Mouse (Mus musculus) embryonic facial prominence, embryonic 11.5 days (tissue): Measurements from ENCODE around the gene Olfr805. TPM values are rescaled to one million over a fixed set of nuclear protein-coding genes. Genes with fewer than 3 reads are reported as not detected.

Experiments used
- ATAC-seq: fragments of 200-750 bp; cut with Nextera tagmentation; replicated peaks from 2 replicates; pipeline ENCODE4 v1.8.0; 2017; ENCODE audit warnings: low read depth; ENCODE audit not compliant: insufficient number of reproducible peaks, low FRiP score, low TSS enrichment
- DNase-seq: peaks from one replicate; pipeline ENCODE4 v3.0.0-alpha.2; 2015; ENCODE audit warnings: low spot score
- H3K27ac ChIP-seq: fragments of 300-500 bp; sonication (generic); replicated peaks from 2 replicates; pipeline ENCODE4 v1.5.1; 2014; ENCODE audit warnings: mild to moderate bottlenecking, low read depth, low read length, control low read depth
- H3K27me3 ChIP-seq: fragments of 300-500 bp; sonication (generic); 2 replicates; pipeline ENCODE4 v1.6.1; 2014; ENCODE audit warnings: mild to moderate bottlenecking, low read length, moderate library complexity, mixed read lengths; ENCODE audit not compliant: control insufficient read depth, insufficient read depth
- H3K36me3 ChIP-seq: fragments of 300-500 bp; sonication (generic); replicated peaks from 2 replicates; pipeline ENCODE4 v1.6.1; 2014; ENCODE audit warnings: low read depth, mild to moderate bottlenecking, low read length, moderate library complexity, mixed read lengths; ENCODE audit not compliant: control insufficient read depth, insufficient read depth
- H3K4me1 ChIP-seq: fragments of 300-500 bp; sonication (generic); 2 replicates; pipeline ENCODE4 v1.6.1; 2014; ENCODE audit warnings: low read length, mixed read lengths; ENCODE audit not compliant: control insufficient read depth, insufficient read depth
- H3K4me2 ChIP-seq: fragments of 300-500 bp; sonication (generic); 2 replicates; pipeline ENCODE4 v1.6.1; 2014; ENCODE audit warnings: low read depth, mild to moderate bottlenecking, control low read depth, low read length, moderate library complexity
- H3K4me3 ChIP-seq: fragments of 300-500 bp; sonication (generic); 2 replicates; pipeline ENCODE4 v1.5.1; 2014; ENCODE audit warnings: low read depth, low read length, control low read depth
- H3K9ac ChIP-seq: fragments of 300-500 bp; sonication (generic); replicated peaks from 2 replicates; pipeline ENCODE4 v1.6.1; 2014; ENCODE audit warnings: mild to moderate bottlenecking, control low read depth, low read length
- H3K9me3 ChIP-seq: fragments of 300-500 bp; sonication (generic); replicated peaks from 2 replicates; pipeline ENCODE4 v1.6.1; 2016; ENCODE audit warnings: mild to moderate bottlenecking, low read length, inconsistent platforms, mixed read lengths; ENCODE audit not compliant: control insufficient read depth
- WGBS: fragments of 180-500 bp; shearing (Covaris S2); extraction: QIAGEN DNeasy Blood & Tissue Kit; methylation state at CpG from one replicate; pipeline ENCODE4 v1.1.7; 2014; 5-methylcytosine and 5-hydroxymethylcytosine counted together
- polyA plus RNA-seq: library from polyadenylated mRNA; unstranded; fragments of >200 nt; fragmentation: Nextera tagmentation; extraction: Ambion mirVana; gene quantifications from 2 replicates; pipeline ENCODE4 v1.2.1, GENCODE M21; 2014

Olfr805 gene
- not detected in 2 replicates for polyA plus RNA-seq

DNA sequence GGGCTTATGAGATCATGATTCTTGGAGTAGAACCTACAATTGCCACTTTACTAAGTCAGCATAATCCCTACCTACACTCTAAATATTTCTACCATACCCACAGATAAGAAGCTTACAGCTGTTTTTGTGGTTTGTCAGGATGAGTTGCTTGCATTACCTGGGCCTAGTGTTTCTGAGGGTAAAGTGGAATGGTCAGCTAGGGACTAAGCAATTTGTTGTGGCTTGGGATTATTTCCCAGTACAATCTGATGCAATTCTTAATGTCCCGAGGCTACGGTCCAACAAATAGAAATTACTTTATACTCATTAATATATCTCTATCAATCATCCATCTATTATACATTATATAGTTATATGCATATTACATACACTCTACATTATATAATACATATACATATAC lies at the start of gene Olfr805:
Olfr805 (minus strand) TSS at position 101 of the 400 bp plus-strand sequence.
- WGBS: 93% methylated on average over 2 of the region's 2 CpGs
- no peak within 1 kb of the TSS for H3K9ac ChIP-seq
- no peaks in the 10 kb centered on the region for H3K36me3 ChIP-seq
- no peaks in the 10 kb centered on the region for H3K4me1 ChIP-seq
- H3K4me2 ChIP-seq: no peak within 1 kb of the TSS
- H3K27ac ChIP-seq: no peak within 1 kb of the TSS
- no peak for DNase-seq
- no peaks in the 10 kb centered on the region for H3K9me3 ChIP-seq
- no peak within 1 kb of the TSS for H3K4me3 ChIP-seq
- no peaks in the 10 kb centered on the region for H3K27me3 ChIP-seq
- no peak for ATAC-seq

DNA sequence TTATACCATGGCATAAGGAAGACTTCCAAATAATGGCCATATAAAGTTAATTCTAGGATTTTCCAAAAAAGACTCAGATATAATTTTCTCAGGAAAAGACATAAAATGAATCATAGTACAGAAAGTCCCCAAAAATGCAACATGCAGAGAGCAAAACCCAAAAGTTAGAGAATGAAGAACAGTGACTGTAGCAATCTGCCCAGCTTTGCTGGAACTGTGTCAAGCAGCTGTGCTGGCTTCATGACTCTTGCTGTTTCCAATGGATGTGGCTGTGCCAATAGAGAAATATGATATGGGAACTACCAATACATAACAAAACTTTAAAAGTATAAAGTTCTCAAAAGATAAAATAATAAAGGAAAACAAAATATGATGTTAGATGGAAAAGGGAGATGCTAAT lies 48.9 kb upstream of the Olfr805 start:
- H3K27ac ChIP-seq: no peak overlapping the region
- H3K9me3 ChIP-seq: no peaks in the 10 kb centered on the region
- no peak overlapping the region for H3K4me3 ChIP-seq
- H3K4me2 ChIP-seq: no peak overlapping the region
- DNase-seq: no peak
- H3K36me3 ChIP-seq: no peaks in the 10 kb centered on the region
- no peak for ATAC-seq
- no peaks in the 10 kb centered on the region for H3K4me1 ChIP-seq
- H3K9ac ChIP-seq: no peak overlapping the region
- H3K27me3 ChIP-seq: no peaks in the 10 kb centered on the region

DNA sequence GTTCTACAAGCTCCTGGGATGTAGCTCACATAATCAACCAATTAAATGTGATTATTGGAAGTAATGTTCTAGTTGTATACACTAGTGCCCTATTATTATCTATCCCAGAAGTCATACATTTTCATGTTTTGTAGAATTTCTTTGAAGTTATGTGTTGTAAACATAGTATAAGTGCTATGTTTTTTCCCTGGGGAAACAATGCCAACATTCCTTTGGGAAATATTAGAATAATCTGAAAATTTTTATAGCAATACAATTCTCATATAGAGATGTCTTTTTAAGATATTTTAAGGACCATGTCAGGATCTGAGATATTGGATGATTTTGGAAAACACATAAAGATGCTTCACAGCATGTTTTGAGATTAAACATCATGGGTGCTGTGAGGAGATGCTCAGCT lies 45.2 kb upstream of the Olfr805 start, which contains the start of gene Olfr809:
Olfr809 (plus strand) TSS at position 301 of the 400 bp plus-strand sequence.
- no peak within 1 kb of the TSS for H3K4me3 ChIP-seq
- no peak within 1 kb of the TSS for H3K9ac ChIP-seq
- no peaks in the 10 kb centered on the region for H3K4me1 ChIP-seq
- no peaks in the 10 kb centered on the region for H3K9me3 ChIP-seq
- ATAC-seq (no peak), DNase-seq (no peak)
- no peak within 1 kb of the TSS for H3K4me2 ChIP-seq
- no peak within 1 kb of the TSS for H3K27ac ChIP-seq
- no peaks in the 10 kb centered on the region for H3K36me3 ChIP-seq
- no peaks in the 10 kb centered on the region for H3K27me3 ChIP-seq

DNA sequence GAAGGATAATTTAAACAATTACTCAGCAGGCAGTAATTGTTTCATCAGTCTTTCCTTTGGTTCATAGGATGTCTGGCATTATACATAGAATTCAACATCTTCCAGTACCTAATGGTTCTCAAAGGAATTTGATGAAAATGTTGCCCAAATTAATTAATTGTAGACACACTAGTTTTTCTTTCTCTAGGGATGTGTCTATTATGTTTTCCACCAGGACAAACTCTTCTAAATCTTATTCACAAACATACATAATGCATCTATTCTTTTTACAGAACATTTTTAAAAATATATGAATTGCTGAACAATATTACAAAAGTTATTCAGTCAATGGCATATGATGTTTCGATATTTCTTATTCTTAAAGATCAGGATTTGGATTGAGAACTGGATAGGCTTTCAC lies 36.0 kb upstream of the Olfr805 start, which contains the start of gene Olfr808:
Olfr808 (plus strand) TSS at position 301 of the 400 bp plus-strand sequence.
- WGBS: 95% methylated on average over 1 of the region's 1 CpGs
- no peaks in the 10 kb centered on the region for H3K27me3 ChIP-seq
- H3K9me3 ChIP-seq: no peaks in the 10 kb centered on the region
- H3K4me1 ChIP-seq: no peaks in the 10 kb centered on the region
- no peak within 1 kb of the TSS for H3K27ac ChIP-seq
- no peak within 1 kb of the TSS for H3K4me2 ChIP-seq
- no peak for DNase-seq
- no peak within 1 kb of the TSS for H3K9ac ChIP-seq
- H3K4me3 ChIP-seq: no peak within 1 kb of the TSS
- no peaks in the 10 kb centered on the region for H3K36me3 ChIP-seq
- ATAC-seq: no peak

DNA sequence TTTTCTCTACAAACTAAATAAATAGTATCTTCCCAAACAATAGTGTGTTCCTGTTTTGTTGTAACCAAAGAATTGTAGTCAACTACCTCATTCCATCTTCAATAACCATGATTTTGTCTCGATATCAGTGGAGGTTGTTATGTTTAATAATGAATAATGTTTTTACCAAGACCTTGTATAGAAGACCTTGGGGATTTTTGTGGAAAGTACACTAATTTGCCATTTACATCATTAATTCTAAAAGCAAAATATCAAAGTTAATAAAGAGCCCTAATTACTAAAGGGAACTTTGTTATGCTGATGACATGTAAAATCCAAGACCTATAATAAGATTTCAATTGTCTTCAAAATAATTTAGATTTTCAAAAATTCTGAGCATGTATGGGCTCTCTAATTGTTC lies 28.5 kb upstream of the Olfr805 start, which contains the start of gene Olfr807:
Olfr807 (minus strand) TSS at position 101 of the 400 bp plus-strand sequence.
- no peak within 1 kb of the TSS for H3K4me3 ChIP-seq
- H3K4me1 ChIP-seq: no peaks in the 10 kb centered on the region
- H3K9ac ChIP-seq: no peak within 1 kb of the TSS
- no peak for ATAC-seq
- no peak for DNase-seq
- no peaks in the 10 kb centered on the region for H3K36me3 ChIP-seq
- WGBS: 88% methylated on average over 1 of the region's 1 CpGs
- H3K27me3 ChIP-seq: no peaks in the 10 kb centered on the region
- H3K9me3 ChIP-seq: no peaks in the 10 kb centered on the region
- H3K27ac ChIP-seq: no peak within 1 kb of the TSS
- H3K4me2 ChIP-seq: no peak within 1 kb of the TSS

DNA sequence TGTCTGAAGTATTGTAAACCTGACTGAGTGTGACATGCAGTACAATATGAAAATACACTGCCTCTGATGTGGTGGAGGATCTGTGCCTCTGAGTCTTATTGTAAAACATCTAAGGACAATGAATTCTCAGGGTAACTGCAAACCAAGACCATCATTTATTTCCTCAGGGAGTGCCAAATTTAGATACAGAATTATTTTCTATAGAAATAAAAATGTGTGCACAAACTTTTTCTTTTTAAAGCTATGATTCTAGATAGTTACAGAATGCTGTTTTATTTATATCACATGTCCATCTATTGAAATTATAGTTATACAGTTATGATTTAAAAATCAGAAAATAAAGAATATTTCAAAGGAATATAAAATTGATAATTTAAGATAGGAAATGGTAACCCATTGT lies 12.6 kb upstream of the Olfr805 start, which contains the start of gene Olfr806:
Olfr806 (minus strand) TSS at position 101 of the 400 bp plus-strand sequence.
- Histone ChIP-seq H3K27ac (no peak within 1 kb of the TSS), H3K4me2 (no peak within 1 kb of the TSS), H3K4me3 (no peak within 1 kb of the TSS), H3K4me1 (no peaks in the 10 kb centered on the region), H3K27me3 (no peaks in the 10 kb centered on the region), H3K9me3 (no peaks in the 10 kb centered on the region), H3K9ac (no peak within 1 kb of the TSS), H3K36me3 (no peaks in the 10 kb centered on the region)
- no peak for ATAC-seq
- no peak for DNase-seq

DNA sequence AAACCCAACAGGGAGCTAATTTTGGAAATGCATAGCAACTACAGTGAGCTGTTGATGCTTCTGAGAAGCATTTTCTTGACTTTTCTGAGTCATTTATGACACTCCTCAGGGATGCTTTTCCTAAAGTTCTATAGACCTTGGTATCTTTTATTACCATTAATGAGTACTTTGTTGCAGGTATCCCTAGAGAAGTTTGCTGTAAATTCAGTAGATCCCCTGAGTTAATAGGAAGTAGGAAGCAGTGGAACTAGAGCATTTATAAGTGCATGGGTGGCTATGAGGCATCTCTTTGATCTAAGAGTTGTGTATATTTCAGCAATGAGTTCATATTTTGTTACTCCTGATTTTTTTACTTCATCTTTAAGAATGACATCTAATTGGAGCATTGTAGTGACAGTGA lies 26.3 kb downstream of the Olfr805 start, which contains the start of gene Olfr804:
Olfr804 (plus strand) TSS at position 301 of the 400 bp plus-strand sequence.
- H3K4me2 ChIP-seq: no peak within 1 kb of the TSS
- H3K4me3 ChIP-seq: no peak within 1 kb of the TSS
- no peaks in the 10 kb centered on the region for H3K27me3 ChIP-seq
- DNase-seq: no peak
- no peak within 1 kb of the TSS for H3K9ac ChIP-seq
- H3K9me3 ChIP-seq: no peaks in the 10 kb centered on the region
- H3K36me3 ChIP-seq: no peaks in the 10 kb centered on the region
- H3K4me1 ChIP-seq: no peaks in the 10 kb centered on the region
- no peak within 1 kb of the TSS for H3K27ac ChIP-seq
- no peak for ATAC-seq

DNA sequence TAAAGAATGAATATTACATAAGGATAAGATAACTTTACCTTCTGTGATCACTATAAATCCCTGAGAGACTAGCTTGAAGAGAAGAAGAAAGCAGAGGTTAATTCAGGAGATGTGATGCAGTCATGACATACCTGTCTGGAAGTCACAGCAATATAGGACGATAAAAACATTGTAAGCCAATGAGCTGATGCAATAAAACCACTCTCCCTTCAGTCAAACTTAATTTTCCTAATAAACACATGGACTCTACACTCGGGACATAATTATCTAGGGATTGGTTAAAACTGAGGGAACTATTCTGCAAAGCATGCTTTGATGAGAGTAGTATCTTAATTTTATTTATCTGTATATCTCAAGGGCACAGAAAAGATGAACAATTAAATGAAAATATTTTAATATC lies 35.0 kb downstream of the Olfr805 start, which contains the start of gene Olfr803:
Olfr803 (minus strand) TSS at position 101 of the 400 bp plus-strand sequence.
- Histone ChIP-seq H3K27me3 (no peaks in the 10 kb centered on the region), H3K27ac (no peak within 1 kb of the TSS), H3K4me3 (no peak within 1 kb of the TSS), H3K4me2 (no peak within 1 kb of the TSS), H3K9ac (no peak within 1 kb of the TSS), H3K36me3 (no peaks in the 10 kb centered on the region), H3K9me3 (no peaks in the 10 kb centered on the region), H3K4me1 (no peaks in the 10 kb centered on the region)
- DNase-seq (no peak), ATAC-seq (no peak)
- 80% methylated on average over 2 of the region's 2 CpGs for WGBS
